Mouse (Mus musculus): ENCODE data around the gene Plcb2. TPM values are rescaled to one million over a fixed set of nuclear protein-coding genes. Genes with fewer than 3 reads are reported as not detected.

Gene Plcb2
- polyA plus RNA-seq, 1 experiment from 2014 or later = 0.46 TPM

DNA sequence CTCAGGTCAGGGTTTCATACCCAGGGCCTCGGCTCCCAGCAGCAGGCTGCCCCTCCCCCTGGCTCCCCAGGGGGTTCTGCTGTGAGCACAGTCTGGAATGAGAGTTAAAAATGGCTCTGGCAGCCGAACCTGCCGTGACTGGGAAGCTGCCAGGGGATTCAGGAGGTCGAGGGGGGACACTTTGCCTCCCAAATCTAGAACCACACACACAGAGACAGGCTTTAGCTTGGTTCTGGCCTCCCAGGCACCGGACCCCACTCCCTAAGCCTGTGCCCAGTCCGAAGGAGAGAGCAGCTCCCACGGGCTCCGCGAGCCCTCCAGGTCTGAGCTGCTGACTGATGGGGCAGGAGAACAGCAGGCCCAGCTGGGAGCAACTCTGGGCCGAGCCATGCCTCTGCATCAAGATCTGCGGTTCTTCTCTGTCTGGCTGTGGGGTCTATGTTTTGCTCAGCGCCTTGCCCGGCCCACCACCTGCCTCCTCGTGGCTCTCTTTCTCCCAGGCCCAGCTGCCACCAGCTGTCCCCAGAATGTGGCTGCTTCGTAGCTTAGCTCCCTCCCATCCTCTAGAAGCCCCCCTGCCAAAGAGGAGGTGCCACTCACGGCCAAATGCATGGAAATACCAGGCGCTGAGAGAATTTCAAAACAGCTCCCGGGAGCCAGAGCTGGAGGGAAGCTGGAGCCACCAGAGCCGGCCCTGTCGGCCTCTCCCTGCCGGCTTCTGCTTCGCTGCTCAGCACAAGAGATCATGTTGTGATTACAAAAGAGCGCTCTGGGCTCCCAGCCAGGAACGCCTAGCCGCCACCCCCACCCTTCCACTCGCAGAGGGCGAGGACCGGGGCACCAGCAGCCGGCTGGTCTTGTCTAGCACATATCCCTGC is 33.9 kb upstream of the Plcb2 start, which contains the start of gene Ccdc9b:
TSS of gene Ccdc9b (minus strand) at position 756 of the 878 bp plus-strand sequence.
- 3% methylated on average over 29 of the region's 29 CpGs for WGBS
- H3K27me3 ChIP-seq = peaks cover 10% of the 10 kb centered on the region; the same call in 1 of the 2 replicates
- no peaks in the 10 kb centered on the region for H3K9me3 ChIP-seq
- peak within 1 kb of the TSS; percentile 19 for H3K4me3 ChIP-seq
- peak; percentile 80 for ATAC-seq (ENCODE audit: low read depth)
- peak within 1 kb of the TSS; percentile 66 for H3K9ac ChIP-seq
- H3K4me2 ChIP-seq = peak within 1 kb of the TSS; percentile 51
- H3K4me1 ChIP-seq (replicated peaks) = peaks cover 51% of the 10 kb centered on the region
- H3K27ac ChIP-seq (replicated peaks) = peak within 1 kb of the TSS; percentile 98
- H3K36me3 ChIP-seq = no peaks in the 10 kb centered on the region

DNA sequence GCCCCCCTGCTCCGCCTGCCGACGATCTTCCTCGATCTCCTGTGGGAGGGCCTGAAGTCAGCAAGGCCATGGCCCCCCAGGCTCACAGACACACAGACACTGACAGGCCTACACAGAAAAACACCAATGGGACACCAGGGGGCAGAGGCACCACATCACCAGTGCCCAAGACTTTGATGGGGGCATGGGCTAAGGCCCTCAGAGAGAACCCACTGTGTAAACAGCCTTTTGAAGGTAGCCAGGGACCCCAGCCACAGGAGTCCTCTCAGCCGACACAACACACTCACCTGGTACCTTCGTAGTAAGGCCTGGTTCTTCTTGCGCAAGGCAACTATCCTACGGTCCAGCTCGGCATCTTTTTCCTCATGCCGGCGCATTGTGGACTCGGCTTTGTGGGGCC is 33.1 kb upstream of the Plcb2 start:
- Histone ChIP-seq H3K4me3 (no peak overlapping the region), H3K27me3 (peaks cover 12% of the 10 kb centered on the region; the same call in 1 of the 2 replicates), H3K36me3 (no peaks in the 10 kb centered on the region), H3K27ac (replicated peaks) (peak overlapping the region; percentile 98), H3K4me2 (peak overlapping the region; percentile 51), H3K4me1 (replicated peaks) (peaks cover 51% of the 10 kb centered on the region), H3K9me3 (no peaks in the 10 kb centered on the region), H3K9ac (peak overlapping the region; percentile 66)
- WGBS = 82% methylated on average over 12 of the region's 12 CpGs
- ATAC-seq (ENCODE audit: low read depth) = no peak

DNA sequence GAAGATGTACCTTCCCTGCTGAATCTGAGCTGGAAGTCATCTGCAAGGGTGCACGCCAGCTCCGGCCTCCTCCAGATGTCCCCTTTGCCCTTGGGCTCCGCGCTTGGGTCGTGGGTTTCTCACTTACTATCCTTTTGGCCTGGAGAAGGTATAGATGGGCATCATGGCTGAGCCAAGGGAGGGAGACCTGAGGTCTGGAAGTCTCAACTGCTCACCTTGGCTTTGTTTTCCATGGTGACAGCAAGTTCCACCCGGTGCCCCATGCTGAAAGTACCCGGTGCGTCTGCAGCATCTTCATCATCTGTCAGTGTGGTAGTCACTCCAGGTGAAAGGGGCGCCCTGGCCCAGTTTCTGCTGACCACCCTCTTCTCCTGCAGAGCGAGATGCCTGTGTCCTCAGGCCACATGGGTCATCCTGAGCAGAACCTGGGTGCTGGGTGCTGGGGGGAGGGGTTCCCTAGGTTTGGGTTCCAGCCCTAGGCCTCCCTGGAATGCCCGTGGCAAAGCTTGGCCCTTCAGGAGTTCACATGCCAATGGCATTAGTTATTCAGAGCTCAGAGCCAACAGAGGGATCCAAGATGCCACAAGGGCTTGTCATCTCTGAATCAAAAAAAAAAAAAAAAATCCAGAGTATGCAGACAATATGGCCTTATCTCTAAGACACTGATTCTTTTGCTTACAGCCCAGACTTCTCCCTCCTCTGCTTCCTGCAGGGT is 32.2 kb upstream of the Plcb2 start:
- no peak for ATAC-seq (ENCODE audit: low read depth)
- peaks cover 12% of the 10 kb centered on the region; the same call in 1 of the 2 replicates for H3K27me3 ChIP-seq
- no peaks in the 10 kb centered on the region for H3K9me3 ChIP-seq
- H3K27ac ChIP-seq (replicated peaks) = peak overlapping the region; percentile 98
- H3K4me2 ChIP-seq = no peak overlapping the region
- no peaks in the 10 kb centered on the region for H3K36me3 ChIP-seq
- H3K4me1 ChIP-seq (replicated peaks) = peaks cover 51% of the 10 kb centered on the region
- peak overlapping the region; percentile 66; the same call in 1 of the 2 replicates for H3K9ac ChIP-seq
- 89% methylated on average over 11 of the region's 11 CpGs for WGBS
- no peak overlapping the region for H3K4me3 ChIP-seq

DNA sequence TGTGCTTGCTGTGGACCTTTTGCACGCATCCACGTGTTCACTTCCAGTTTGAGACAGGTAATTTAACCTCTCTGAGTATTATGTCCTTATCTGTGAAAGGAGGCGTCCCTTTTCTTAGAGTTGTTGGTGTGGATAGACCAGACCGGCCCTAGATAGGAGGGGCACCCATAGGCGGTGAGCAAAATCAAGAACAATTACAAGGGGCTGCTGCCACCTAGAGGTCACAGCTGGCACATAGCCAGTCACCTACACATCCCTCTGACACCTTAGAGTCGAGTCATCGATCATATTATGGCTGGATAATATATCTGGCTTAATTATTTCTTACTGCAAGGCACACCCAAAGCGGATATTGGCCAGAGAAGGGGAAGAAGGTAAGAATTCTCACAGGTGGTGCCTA is 31.6 kb upstream of the Plcb2 start:
- Histone ChIP-seq H3K4me3 (no peak overlapping the region), H3K36me3 (no peaks in the 10 kb centered on the region), H3K27ac (replicated peaks) (no peak overlapping the region), H3K9me3 (no peaks in the 10 kb centered on the region), H3K4me1 (replicated peaks) (peaks cover 51% of the 10 kb centered on the region), H3K9ac (peak overlapping the region; percentile 27; the same call in 1 of the 2 replicates), H3K27me3 (peaks cover 12% of the 10 kb centered on the region; the same call in 1 of the 2 replicates), H3K4me2 (no peak overlapping the region)
- 10% methylated on average over 8 of the region's 8 CpGs for WGBS
- peak; percentile 28; the same call in 1 of the 2 replicates for ATAC-seq (ENCODE audit: low read depth)

DNA sequence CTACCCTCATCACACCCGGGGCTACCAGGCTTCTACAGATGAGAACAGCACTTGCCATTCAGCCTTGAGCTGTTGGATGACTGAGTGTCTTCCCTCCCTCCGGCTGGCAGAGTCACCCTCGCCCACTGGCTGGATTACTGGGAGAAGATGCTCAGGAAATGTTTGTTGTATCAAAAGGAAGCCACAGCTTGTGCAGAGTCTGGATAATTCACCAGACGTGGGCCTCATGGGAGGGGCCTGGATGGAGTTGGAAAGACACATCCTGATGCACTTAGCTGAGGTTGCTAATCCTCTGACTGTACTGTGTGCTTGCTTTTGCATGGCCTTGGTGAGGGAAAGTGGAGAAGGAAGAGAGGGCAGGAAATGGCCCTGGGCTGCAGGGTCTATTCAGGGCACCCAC is 27.9 kb upstream of the Plcb2 start:
- no peaks in the 10 kb centered on the region for H3K36me3 ChIP-seq
- 93% methylated on average over 4 of the region's 4 CpGs for WGBS
- H3K9ac ChIP-seq = no peak overlapping the region
- peaks cover 12% of the 10 kb centered on the region; the same call in 1 of the 2 replicates for H3K27me3 ChIP-seq
- no peak for ATAC-seq (ENCODE audit: low read depth)
- H3K4me2 ChIP-seq = no peak overlapping the region
- H3K9me3 ChIP-seq = no peaks in the 10 kb centered on the region
- H3K4me3 ChIP-seq = no peak overlapping the region
- no peak overlapping the region for H3K27ac ChIP-seq (replicated peaks)
- peaks cover 19% of the 10 kb centered on the region for H3K4me1 ChIP-seq (replicated peaks)

DNA sequence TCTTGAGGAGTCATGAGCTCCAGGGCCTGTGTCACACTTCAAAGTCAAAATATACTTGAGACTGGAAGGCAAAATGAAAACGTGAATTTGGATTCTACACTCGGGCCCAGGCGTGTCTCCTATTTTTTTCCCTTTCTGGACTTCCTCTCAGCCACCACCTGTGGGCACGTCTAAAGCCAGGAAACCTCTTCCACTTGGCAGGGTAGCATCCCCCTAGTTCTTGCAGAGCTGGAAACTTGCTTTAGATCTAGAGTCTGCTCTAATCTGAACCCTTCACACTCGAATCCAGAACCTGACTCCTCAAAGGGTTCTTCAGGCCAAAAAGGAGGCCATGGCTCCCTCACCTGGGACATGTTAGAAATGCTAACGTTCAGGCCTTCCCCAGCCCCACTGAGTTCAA is 27.2 kb upstream of the Plcb2 start:
- Histone ChIP-seq H3K36me3 (no peaks in the 10 kb centered on the region), H3K9ac (no peak overlapping the region), H3K27me3 (peaks cover 12% of the 10 kb centered on the region; the same call in 1 of the 2 replicates), H3K4me3 (no peak overlapping the region), H3K4me1 (replicated peaks) (peaks cover 15% of the 10 kb centered on the region), H3K27ac (replicated peaks) (no peak overlapping the region), H3K4me2 (no peak overlapping the region), H3K9me3 (no peaks in the 10 kb centered on the region)
- WGBS = 89% methylated on average over 6 of the region's 6 CpGs
- ATAC-seq (ENCODE audit: low read depth) = no peak

DNA sequence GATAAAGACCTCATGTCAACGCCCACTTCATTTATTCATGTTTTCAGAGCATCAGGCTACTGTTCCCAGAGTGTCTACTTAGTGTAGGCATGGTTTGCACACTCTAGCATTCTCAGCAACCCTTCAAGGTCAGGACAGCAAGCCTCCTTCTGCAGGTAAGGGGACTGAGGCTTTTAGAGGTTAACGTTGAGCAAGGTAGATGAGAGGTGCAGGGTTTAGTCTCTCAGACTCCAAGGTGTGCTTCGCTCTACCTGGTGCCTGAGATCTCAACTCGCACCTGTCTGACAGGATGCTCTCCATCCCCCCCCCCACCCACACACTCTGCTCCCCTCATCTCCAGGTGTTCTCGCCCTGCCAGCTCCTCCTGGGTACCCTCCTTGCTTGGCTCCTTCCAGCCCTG is 25.9 kb upstream of the Plcb2 start:
- ATAC-seq (ENCODE audit: low read depth) = no peak
- Histone ChIP-seq H3K9ac (no peak overlapping the region), H3K9me3 (no peaks in the 10 kb centered on the region), H3K27ac (replicated peaks) (no peak overlapping the region), H3K4me1 (replicated peaks) (peaks cover 16% of the 10 kb centered on the region), H3K4me3 (no peak overlapping the region), H3K4me2 (no peak overlapping the region), H3K36me3 (no peaks in the 10 kb centered on the region), H3K27me3 (peaks cover 12% of the 10 kb centered on the region; the same call in 1 of the 2 replicates)
- 93% methylated on average over 5 of the region's 5 CpGs for WGBS

DNA sequence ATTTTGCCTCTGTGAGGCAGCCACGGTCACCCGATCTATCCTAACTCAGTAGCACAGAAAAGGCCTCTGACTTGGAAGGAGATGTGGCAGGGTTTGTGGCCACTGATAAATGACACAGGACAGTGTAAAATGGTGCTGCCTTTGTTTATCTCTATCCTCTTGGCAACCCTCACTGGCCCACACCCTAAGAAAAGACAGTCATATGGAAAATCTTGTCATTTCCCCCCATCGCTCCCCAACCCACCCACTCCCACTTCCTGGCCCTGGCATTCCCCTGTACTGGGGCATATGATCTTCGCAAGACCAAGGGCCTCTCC is 24.5 kb upstream of the Plcb2 start:
- H3K27me3 ChIP-seq = peaks cover 9% of the 10 kb centered on the region; the same call in 1 of the 2 replicates
- H3K9me3 ChIP-seq = no peaks in the 10 kb centered on the region
- H3K27ac ChIP-seq (replicated peaks) = no peak overlapping the region
- no peak overlapping the region for H3K4me3 ChIP-seq
- H3K36me3 ChIP-seq = no peaks in the 10 kb centered on the region
- whole genome bisulfite sequencing = 78% methylated on average over 4 of the region's 4 CpGs
- no peak overlapping the region for H3K9ac ChIP-seq
- no peak for ATAC-seq (ENCODE audit: low read depth)
- peaks cover 30% of the 10 kb centered on the region for H3K4me1 ChIP-seq (replicated peaks)
- no peak overlapping the region for H3K4me2 ChIP-seq

DNA sequence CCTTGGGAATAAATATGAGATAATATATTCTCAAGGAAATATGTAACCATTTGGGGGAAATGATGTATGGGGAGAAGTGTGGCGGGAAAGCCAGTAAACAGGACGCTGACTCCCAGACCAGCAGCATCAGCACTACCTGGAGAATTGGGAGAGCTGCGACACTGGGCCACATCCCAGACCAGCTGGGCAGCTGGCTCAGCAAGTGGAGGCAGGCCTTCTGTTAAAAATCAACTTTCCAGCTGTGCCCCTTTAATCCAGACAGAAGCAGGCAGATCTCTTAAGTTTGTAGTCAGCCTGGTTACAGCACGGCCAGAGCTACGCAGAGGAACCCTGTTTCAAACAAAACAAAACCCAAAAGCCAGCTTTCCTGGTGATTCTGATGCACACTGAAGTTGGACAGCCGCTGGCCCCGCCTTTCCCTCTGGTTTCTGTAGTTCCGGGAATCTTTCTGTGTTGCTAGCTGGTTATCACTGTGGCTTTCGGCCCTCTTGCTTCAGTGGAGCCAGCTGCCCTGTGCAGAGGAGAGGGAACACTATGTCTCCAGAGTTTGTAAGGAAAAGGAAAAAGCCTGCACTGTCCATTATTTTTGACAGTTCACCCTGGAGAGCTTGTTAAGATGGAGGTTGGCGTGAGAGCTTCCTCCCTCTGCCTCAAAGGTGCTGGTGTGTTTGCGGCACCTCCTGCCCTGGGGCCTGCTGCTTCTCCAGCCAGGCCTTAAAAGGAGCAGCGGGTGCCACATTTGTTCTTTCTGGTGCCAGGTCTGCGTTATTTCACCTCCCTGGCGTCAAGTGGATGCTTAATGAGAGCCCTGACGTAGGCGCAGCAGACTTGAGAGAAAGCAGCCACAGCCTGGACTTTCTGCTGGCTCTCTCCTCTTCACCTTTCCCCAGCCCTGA is 23.9 kb upstream of the Plcb2 start:
- WGBS = 71% methylated on average over 16 of the region's 16 CpGs
- Histone ChIP-seq H3K27ac (replicated peaks) (no peak overlapping the region), H3K36me3 (no peaks in the 10 kb centered on the region), H3K4me1 (replicated peaks) (peaks cover 36% of the 10 kb centered on the region), H3K27me3 (peaks cover 7% of the 10 kb centered on the region; the same call in 1 of the 2 replicates), H3K4me2 (no peak overlapping the region), H3K9me3 (no peaks in the 10 kb centered on the region), H3K4me3 (no peak overlapping the region), H3K9ac (no peak overlapping the region)
- no peak for ATAC-seq (ENCODE audit: low read depth)

DNA sequence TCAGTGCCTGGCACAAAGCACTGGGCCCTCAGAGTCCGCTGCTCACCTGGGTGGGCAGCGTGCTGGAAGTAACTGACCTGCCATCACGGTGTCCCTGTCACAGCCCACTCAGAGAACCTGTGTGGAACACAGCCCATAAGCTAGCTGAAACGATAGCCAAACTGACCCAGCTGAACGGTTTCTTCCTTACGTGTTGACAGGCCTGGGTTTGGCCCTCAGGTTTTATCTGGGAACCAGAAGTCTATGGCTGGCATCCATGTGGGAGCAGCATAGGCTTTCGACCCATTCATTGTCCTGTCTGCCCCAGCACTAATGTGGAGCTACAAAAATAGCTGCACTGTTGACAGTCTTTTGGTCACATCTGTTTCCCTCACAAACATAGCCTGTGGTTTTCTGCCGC is 22.2 kb upstream of the Plcb2 start:
- H3K27ac ChIP-seq (replicated peaks) = no peak overlapping the region
- no peaks in the 10 kb centered on the region for H3K9me3 ChIP-seq
- peaks cover 46% of the 10 kb centered on the region for H3K4me1 ChIP-seq (replicated peaks)
- H3K4me3 ChIP-seq = no peak overlapping the region
- peaks cover 5% of the 10 kb centered on the region; the same call in 1 of the 2 replicates for H3K27me3 ChIP-seq
- H3K4me2 ChIP-seq = peak overlapping the region; percentile 36; the same call in 1 of the 2 replicates
- no peak for ATAC-seq (ENCODE audit: low read depth)
- H3K36me3 ChIP-seq = no peaks in the 10 kb centered on the region
- 0 out of 2 replicates have a peak overlapping the region, but pooled peaks have one; percentile 49 for H3K9ac ChIP-seq
- 68% methylated on average over 8 of the region's 8 CpGs for WGBS

DNA sequence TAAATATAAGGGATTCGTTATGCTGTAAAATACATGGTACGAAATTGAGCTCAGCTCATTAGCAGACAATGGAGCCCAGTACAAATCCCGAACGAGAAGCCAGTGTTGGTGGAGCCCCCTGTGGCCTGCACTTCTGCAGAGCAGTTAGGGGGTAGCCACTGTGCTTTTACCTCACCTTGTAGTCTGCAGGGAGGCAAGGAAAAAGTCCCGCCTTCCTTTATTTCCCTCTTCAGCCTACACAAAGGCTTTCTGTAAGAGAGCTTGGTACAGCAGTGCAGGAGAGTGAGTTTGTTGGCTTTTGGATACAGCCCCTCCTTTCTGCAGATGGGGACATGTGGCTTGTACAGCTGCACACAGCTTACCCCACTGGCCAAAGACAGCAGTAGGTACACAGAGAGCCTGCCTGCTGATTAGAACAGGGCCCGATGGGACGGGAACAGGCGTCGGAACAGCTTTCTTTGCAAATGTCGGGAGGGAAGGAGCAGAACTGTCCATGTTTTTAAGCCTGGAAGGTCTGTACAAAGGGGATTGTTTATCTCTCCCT is 21.2 kb upstream of the Plcb2 start:
- peaks cover 56% of the 10 kb centered on the region for H3K4me1 ChIP-seq (replicated peaks)
- 15% methylated on average over 10 of the region's 10 CpGs for WGBS

More for the DNA sequence above, 21.2 kb upstream of the Plcb2 start:
- Histone ChIP-seq H3K4me2 (peak overlapping the region; percentile 36), H3K27ac (replicated peaks) (0 out of 2 replicates have a peak overlapping the region, but pooled peaks have one; percentile 24), H3K9ac (peak overlapping the region; percentile 49), H3K4me3 (peak overlapping the region; percentile 5; the same call in 1 of the 2 replicates), H3K9me3 (no peaks in the 10 kb centered on the region), H3K36me3 (no peaks in the 10 kb centered on the region), H3K27me3 (peaks cover 10% of the 10 kb centered on the region)
- ATAC-seq (ENCODE audit: low read depth) = no peak

All from neural tube, embryonic 13.5 days (tissue).